Mouse (Mus musculus): ENCODE data around the gene Nup85.
A peak's percentile ranks its signal among the peaks of the same experiment; 100 is the strongest.

The Nup85 gene

GRCm38 (mm10) chr11:115614346-115615107 lies 50.3 kb downstream of the Nup85 start:
- no peak for DNase-seq (ENCODE audit: low spot score)

GRCm38 (mm10) chr11:115615108-115615825 lies 51.0 kb downstream of the Nup85 start:
- no peak for DNase-seq (ENCODE audit: low spot score)

DNA sequence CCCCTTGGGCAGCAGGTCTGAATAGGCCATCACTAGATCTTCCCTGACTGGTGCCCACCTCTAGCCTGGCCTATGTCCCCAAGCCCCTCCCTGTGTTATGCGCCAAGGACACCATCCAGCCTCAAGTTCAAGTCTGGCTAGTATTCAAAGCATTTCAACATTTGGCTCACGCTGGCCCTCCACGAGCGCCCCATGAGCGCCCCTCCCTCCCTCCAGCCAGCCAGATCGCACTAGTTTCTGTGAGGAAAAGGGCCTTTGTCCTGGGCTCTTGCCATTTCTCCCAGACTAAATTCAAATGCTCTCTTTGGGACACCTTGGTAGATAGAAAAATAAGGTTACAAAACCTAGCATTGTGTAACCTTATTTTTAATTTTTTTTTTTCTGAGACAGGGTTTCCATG lies 51.6 kb downstream of the Nup85 start:
- peak; percentile 89 for DNase-seq (ENCODE audit: low spot score)

- DNase-seq (ENCODE audit: low spot score): no peak
Observed at GRCm38 (mm10) chr11:115616371-115616770, 52.1 kb downstream of the Nup85 start.

- DNase-seq (ENCODE audit: low spot score): no peak
Observed at GRCm38 (mm10) chr11:115616893-115617292, 52.7 kb downstream of the Nup85 start.

DNA sequence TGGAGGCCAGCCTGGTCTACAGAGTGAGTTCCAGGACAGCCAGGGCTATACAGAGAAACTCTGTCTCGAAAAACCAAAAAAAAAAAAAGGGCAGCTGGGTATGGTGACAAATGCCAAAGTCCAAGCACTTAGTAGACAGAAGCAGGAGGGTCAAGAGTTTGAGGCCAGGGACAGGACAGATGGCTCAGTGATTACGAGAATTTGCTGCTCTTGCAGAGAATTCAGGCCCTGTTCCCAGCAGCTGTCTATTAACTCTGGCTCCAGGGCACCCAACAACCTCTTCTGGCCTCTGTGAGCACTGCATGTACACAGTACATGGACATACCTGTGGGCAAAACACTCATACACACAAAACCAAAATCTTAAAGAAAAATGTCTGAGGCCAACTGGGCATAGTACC lies 53.8 kb downstream of the Nup85 start:
- DNase-seq (ENCODE audit: low spot score): peak; percentile 47

GRCm38 (mm10) chr11:115618732-115619516 lies 54.7 kb downstream of the Nup85 start:
- DNase-seq (ENCODE audit: low spot score): peak; percentile 48

DNA sequence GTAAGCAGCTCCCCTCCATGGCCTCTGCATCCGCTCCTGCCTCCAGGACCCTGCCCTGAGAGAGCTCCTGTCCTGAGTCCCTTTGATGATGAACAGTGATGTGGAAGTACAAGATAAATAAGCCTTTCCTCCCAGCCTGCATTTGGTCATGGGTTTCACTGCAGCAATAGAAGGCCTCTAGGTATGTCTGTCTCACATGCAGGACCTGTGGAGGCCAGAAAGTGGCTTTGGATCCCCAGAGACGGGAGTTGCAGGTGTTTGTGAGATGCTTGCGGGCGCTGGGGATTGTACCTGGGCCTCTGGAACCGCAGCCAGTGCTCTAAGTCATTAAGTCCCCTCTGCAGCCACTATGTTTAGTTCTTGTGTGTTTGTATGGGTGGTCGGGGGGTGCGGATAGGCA lies 55.7 kb downstream of the Nup85 start:
- no peak for DNase-seq (ENCODE audit: low spot score)

- DNase-seq (ENCODE audit: low spot score): peak; percentile 60
Observed at GRCm38 (mm10) chr11:115623487-115624070, 59.3 kb downstream of the Nup85 start.

DNA sequence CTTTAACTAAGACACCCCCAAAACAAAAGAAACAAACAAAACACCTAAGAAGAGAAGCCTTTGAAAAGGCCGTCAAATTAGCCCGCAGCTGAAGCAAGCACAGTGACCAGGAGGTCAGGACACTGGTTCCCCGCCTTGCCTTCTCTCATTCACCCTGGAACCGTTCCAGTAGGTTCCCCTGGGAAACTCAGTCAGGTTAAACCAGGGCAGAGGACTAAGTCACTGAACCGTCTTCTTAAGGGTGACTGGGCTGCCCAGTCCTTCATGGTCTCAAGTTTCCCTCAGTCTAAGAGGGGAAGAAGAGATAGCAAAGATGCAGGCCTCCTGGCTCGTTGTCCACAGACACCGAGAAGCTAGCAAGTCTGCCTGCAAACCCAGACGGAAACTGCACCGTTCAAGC lies 61.6 kb downstream of the Nup85 start:
- peak; percentile 78 for DNase-seq (ENCODE audit: low spot score)

GRCm38 (mm10) chr11:115626824-115627616 lies 62.8 kb downstream of the Nup85 start:
- DNase-seq (ENCODE audit: low spot score): no peak

DNA sequence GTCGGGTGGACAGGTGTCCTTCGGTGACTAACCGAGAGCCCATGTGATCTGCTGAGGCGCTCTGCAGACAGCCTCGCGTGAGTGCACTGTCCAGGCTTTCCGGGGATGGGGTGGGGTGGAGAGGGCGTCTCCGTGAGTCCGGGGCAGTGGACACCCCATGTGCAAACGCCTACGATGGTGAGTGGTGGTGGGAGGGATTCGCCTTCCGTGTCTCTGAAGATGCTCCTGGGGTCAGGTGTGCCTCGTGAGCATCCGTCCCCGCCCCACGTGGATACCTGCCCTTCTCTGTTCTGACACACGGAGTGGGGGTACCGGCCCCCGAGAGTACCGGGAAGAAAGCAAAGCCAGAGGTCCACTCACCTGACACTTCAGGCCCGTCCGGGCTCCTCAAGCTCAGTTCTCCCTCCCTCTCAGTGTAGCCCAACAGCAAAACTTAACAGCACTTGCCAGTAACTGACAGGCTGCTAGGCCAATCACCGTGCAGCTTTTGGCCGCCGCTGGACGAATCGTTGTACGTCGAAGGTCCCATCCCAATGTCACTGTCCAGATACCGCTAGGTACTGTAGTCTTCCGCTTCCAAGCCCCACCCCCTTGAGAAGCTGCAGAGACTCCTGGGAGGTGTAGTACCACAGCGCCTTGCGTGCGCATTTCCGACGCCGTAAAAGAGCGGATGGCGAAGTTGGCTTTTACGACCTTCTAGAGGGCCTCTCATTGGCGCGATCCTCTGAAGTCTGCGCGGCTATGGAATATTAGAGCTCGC lies 63.7 kb downstream of the Nup85 start, which contains the start of gene Slc25a19:
Gene Slc25a19, minus strand, starts transcription at position 591 of the 760 bp plus-strand sequence.
- peak; percentile 100 for DNase-seq (ENCODE audit: low spot score)

GRCm38 (mm10) chr11:115628465-115629101 lies 64.3 kb downstream of the Nup85 start:
- DNase-seq (ENCODE audit: low spot score): no peak

GRCm38 (mm10) chr11:115629734-115630531 lies 65.7 kb downstream of the Nup85 start:
- no peak for DNase-seq (ENCODE audit: low spot score)

GRCm38 (mm10) chr11:115630532-115631504 lies 66.6 kb downstream of the Nup85 start:
- peak; percentile 52 for DNase-seq (ENCODE audit: low spot score)

- DNase-seq (ENCODE audit: low spot score): peak; percentile 52
Observed at GRCm38 (mm10) chr11:115631505-115631890, 67.3 kb downstream of the Nup85 start.

GRCm38 (mm10) chr11:115632247-115632646 lies 68.0 kb downstream of the Nup85 start:
- DNase-seq (ENCODE audit: low spot score): no peak

DNA sequence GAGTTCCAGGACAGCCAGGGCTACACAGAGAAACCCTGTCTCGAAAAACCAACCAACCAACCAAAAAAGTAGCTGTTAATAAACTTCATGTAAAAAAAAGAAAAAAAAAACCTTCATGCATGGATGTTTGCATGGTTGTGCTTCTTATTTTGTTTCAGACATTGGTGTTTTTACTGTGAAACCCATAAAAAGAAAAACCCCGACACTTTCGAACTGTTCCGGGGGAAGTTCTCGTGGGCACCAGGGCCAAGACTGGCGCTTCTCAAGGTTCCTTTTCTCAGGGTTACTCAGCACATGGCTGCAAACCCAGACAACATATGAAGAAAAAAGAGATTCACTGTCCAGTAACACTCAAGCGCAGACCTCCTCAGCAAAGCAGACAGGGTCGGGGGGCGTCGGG lies 68.6 kb downstream of the Nup85 start:
- DNase-seq (ENCODE audit: low spot score): no peak

All from adipocyte (in vitro differentiated cells).